Mouse (Mus musculus): Measurements from ENCODE around the gene Ston2. TPM values are rescaled to one million over a fixed set of nuclear protein-coding genes. Genes with fewer than 3 reads are reported as not detected.

The Ston2 gene
- polyA plus RNA-seq, 1 experiment from 2014 or later, result 8.0 TPM

DNA sequence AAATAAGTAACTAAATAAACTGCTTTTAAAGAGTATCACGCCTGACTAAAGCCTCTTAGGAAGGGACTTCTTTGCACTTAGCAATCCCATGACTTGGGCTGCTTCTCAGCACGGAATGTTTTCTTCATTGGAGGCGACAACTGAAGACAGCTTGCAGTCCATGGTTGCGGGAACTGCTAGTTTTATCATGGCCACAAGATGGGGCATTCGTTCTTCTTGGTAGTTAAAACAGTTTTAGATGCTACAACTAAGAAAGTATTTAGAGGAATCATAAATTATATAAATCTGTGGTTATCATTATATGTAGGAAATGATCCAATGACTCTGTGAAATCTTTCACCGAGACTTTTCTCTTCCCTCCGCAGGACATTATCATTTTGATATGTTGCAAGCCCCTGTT is 147.5 kb downstream of the Ston2 start:
- Histone ChIP-seq H3K36me3 (no peaks in the 10 kb centered on the region), H3K27ac (no peak overlapping the region), H3K4me2 (replicated peaks) (no peak overlapping the region), H3K27me3 (no peaks in the 10 kb centered on the region), H3K9ac (no peak overlapping the region), H3K4me3 (no peak overlapping the region), H3K4me1 (peaks cover 16% of the 10 kb centered on the region), H3K9me3 (replicated peaks) (no peaks in the 10 kb centered on the region)
- 59% methylated on average over 7 of the region's 7 CpGs for WGBS
- no peak for ATAC-seq (ENCODE audit: low FRiP score)

DNA sequence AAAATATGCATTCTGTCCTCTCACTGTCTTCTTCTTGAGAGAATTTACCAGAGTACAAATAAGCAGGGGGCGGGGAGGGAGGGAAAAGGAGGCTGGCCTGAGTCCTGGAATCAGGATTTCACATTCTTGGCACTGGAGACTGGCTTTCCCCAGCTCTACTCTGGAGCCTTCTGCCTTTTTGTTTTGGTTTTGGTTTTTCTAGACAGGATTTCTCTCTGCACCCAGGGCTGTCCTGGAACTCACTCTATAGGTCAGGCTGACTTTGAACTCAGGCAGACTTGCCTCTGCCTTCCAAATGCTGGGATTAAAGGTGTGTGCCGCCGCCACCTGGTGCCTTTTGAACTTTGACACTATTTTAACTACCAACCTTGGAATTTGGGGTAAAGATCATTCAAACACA is 149.8 kb downstream of the Ston2 start:
- Histone ChIP-seq H3K27ac (no peak overlapping the region), H3K4me2 (replicated peaks) (no peak overlapping the region)
- WGBS, result 84% methylated on average over 3 of the region's 3 CpGs

DNA sequence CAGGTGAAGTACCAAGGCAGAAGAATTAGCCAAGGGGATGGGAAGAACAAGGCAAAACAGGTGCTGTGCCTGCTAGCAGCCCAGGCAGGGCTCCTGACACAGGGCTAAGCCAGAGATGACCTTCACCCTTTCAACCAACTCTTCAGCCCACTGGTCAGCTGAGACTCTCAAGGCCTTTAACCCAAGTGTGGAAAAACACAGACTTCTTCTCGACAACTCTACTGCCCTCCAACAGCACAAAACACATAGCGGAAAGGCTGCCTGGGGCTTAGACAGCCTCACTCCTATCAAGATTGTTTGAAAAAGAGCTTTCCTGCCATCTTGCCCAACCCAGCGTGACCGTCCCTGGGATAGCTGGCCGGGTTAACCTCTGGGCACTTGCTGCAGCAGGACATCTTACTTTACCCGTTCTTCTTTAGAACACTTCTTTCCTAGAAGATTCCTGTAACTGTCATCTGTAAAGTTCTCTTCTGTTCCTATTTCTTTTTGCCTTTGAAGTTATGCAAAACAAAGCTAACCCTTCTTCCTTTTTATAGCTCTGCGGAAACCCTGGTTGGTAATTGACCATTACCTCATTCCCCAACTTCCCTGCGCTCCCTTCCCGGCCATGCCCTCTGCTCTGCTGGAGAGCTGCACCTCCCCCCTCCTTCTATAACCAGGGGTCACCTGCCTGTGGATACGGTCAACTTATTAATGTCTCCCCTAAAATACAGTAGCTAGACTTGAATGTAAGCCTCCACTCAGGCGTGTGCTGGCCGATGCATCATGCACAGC is 150.9 kb downstream of the Ston2 start:
- ATAC-seq (ENCODE audit: low FRiP score), result no peak
- WGBS, result 72% methylated on average over 12 of the region's 12 CpGs

More for the DNA sequence above, 149.8 kb downstream of the Ston2 start:
- Histone ChIP-seq H3K27me3 (no peaks in the 10 kb centered on the region), H3K36me3 (no peaks in the 10 kb centered on the region), H3K4me1 (peaks cover 16% of the 10 kb centered on the region), H3K4me3 (no peak overlapping the region), H3K9ac (no peak overlapping the region), H3K9me3 (replicated peaks) (peaks cover under 1% of the 10 kb centered on the region; the same call in 1 of the 2 replicates)
- ATAC-seq (ENCODE audit: low FRiP score), result no peak

DNA sequence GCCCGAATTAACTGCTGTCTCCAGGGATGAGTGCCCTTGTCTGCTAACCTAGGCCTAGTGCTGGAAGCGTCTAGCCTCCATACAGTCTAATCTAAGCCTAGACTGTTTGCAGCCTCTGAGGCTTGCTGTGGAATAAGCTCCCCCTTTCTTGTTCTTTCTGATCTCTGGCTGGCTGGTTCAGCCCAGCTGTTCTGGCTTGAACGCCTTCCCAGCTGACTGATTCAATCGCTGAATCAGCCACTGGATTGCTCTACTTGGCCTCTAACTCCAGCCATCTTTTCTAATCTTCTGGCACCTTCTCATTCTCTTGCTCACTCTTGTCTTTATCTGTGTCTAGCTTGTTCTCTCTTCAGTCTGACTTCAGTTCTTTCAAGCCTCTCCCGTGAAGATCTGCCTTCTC is 161.7 kb downstream of the Ston2 start:
- H3K9ac ChIP-seq, result no peak overlapping the region
- H3K9me3 ChIP-seq (replicated peaks), result no peaks in the 10 kb centered on the region
- no peak overlapping the region for H3K4me3 ChIP-seq
- ATAC-seq (ENCODE audit: low FRiP score), result no peak
- no peaks in the 10 kb centered on the region for H3K4me1 ChIP-seq
- H3K27ac ChIP-seq, result no peak overlapping the region
- no peaks in the 10 kb centered on the region for H3K36me3 ChIP-seq
- no peak overlapping the region for H3K4me2 ChIP-seq (replicated peaks)
- WGBS, result 84% methylated on average over 5 of the region's 5 CpGs
- no peaks in the 10 kb centered on the region for H3K27me3 ChIP-seq

More for the DNA sequence above, 150.9 kb downstream of the Ston2 start:
- no peak overlapping the region for H3K4me2 ChIP-seq (replicated peaks)
- no peak overlapping the region for H3K9ac ChIP-seq
- H3K4me3 ChIP-seq, result no peak overlapping the region
- peaks cover 12% of the 10 kb centered on the region for H3K4me1 ChIP-seq
- H3K27ac ChIP-seq, result no peak overlapping the region
- no peaks in the 10 kb centered on the region for H3K27me3 ChIP-seq
- no peaks in the 10 kb centered on the region for H3K36me3 ChIP-seq
- H3K9me3 ChIP-seq (replicated peaks), result peaks cover 4% of the 10 kb centered on the region; the same call in 1 of the 2 replicates

DNA sequence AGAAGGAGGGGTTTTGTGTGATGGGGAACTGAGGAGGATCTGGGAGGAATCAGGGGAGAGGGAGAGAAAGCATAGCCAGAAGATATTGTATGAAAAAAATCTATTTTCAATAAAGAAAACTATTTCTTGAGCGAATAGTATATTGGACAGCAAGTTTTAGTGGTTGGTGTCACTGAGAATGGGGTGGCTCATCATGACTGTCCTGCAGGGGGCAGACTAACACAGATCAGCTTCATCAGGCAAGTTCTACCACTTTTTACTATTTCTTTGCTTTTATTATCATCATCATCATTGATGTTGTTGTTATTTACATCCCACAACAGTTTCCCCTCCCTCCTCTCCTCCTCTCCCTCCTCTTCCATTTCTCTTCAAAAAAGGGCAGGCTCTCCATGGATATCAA is 163.2 kb downstream of the Ston2 start:
- Histone ChIP-seq H3K4me1 (no peaks in the 10 kb centered on the region), H3K27me3 (no peaks in the 10 kb centered on the region), H3K9me3 (replicated peaks) (no peaks in the 10 kb centered on the region), H3K27ac (no peak overlapping the region), H3K36me3 (no peaks in the 10 kb centered on the region), H3K9ac (no peak overlapping the region), H3K4me2 (replicated peaks) (no peak overlapping the region), H3K4me3 (no peak overlapping the region)
- 88% methylated on average over 1 of the region's 1 CpGs for WGBS
- no peak for ATAC-seq (ENCODE audit: low FRiP score)

DNA sequence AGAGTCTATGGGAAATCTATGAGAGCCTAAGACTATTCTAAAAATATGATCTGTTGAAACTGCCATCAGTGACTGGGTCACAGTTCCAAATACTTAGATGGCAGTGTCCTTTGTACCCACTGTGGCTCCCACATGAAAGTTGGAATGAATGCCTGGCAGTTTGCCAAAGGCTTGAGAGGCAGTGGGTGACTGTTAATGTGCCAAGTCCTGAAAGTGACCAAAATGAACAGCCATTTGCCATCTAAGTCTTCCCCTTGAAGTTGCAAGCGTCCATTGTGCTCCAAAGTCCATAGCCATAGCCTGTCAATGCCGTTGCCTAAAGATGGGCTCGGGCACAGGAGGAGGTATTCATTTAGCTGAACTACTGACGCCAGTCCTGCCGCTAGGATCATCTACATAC is 178.8 kb downstream of the Ston2 start:
- no peak overlapping the region for H3K4me3 ChIP-seq
- H3K4me1 ChIP-seq, result no peaks in the 10 kb centered on the region
- H3K36me3 ChIP-seq, result no peaks in the 10 kb centered on the region
- peaks cover 8% of the 10 kb centered on the region; the same call in 1 of the 2 replicates for H3K9me3 ChIP-seq (replicated peaks)
- no peak overlapping the region for H3K27ac ChIP-seq
- H3K9ac ChIP-seq, result no peak overlapping the region
- no peak for ATAC-seq (ENCODE audit: low FRiP score)
- H3K4me2 ChIP-seq (replicated peaks), result no peak overlapping the region
- 78% methylated on average over 5 of the region's 5 CpGs for WGBS
- H3K27me3 ChIP-seq, result no peaks in the 10 kb centered on the region

DNA sequence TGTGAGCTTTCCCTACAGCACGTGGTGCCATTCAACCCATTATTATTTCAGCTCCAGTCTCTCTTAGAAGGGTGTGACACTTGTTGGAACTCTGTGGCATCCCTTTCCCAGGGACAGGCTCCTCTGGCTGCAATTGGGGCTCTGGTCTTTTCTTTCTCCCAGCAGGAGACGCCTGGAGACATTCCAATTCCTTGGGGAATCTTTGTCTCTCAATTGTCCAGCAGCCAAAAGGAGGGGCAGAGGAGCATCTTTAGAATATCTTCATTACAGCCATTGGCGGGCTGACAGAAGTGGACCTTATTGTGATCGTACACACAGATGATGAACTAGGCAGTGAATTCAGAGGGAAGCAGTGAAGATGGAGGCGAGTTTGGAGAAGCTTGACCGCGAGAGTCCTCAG is 180.5 kb downstream of the Ston2 start:
- H3K9ac ChIP-seq, result no peak overlapping the region
- no peaks in the 10 kb centered on the region for H3K27me3 ChIP-seq
- H3K36me3 ChIP-seq, result no peaks in the 10 kb centered on the region
- H3K4me2 ChIP-seq (replicated peaks), result no peak overlapping the region
- peaks cover 8% of the 10 kb centered on the region; the same call in 1 of the 2 replicates for H3K9me3 ChIP-seq (replicated peaks)
- WGBS, result 34% methylated on average over 7 of the region's 7 CpGs
- H3K4me1 ChIP-seq, result no peaks in the 10 kb centered on the region
- H3K27ac ChIP-seq, result no peak overlapping the region
- no peak overlapping the region for H3K4me3 ChIP-seq
- ATAC-seq (ENCODE audit: low FRiP score), result no peak

DNA sequence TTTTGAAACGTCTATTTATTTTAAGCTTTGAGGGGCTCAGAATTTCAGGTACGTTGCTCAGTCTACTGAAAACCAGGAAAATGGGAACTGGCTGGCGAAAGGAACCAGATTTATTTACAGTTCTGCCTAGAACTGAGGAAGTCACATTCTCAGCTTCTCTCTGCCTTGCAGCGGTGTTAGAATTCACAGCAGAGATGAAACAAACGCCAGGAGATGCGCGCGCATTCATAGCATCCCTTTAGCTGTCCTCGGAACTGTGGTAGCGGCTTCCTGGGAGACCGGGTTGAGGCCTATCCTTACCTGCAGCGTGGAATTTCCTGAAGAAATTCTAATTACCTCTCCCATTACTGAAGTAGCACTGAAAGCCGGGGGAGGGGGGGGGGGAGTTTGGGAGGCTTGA is 181.5 kb downstream of the Ston2 start:
- Histone ChIP-seq H3K27me3 (no peaks in the 10 kb centered on the region), H3K9ac (no peak overlapping the region), H3K9me3 (replicated peaks) (peaks cover 8% of the 10 kb centered on the region; the same call in 1 of the 2 replicates), H3K36me3 (no peaks in the 10 kb centered on the region), H3K4me1 (no peaks in the 10 kb centered on the region), H3K4me2 (replicated peaks) (no peak overlapping the region), H3K27ac (no peak overlapping the region), H3K4me3 (no peak overlapping the region)
- no peak for ATAC-seq (ENCODE audit: low FRiP score)
- WGBS, result 89% methylated on average over 13 of the region's 13 CpGs

DNA sequence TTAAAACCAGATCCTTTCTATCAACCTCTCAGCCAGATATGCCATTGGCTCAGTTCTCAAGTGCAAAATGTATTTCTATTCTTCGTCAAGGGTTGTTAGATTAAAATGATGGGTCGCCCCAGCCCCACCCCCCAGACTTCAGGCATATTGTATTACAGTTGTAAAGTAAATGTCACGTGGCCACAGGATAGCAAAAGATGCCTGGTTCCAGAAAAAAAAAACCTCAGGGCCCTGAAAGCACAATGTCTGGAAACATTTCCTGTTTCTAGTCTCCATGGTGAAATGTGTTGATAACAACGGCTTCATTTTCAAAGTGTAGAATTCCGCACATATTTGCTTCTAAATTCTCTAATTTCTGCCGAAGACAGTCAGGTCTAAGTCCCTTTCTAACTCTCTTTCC is 183.6 kb downstream of the Ston2 start:
- no peak for ATAC-seq (ENCODE audit: low FRiP score)
- no peaks in the 10 kb centered on the region for H3K27me3 ChIP-seq
- no peaks in the 10 kb centered on the region for H3K36me3 ChIP-seq
- 66% methylated on average over 6 of the region's 6 CpGs for WGBS
- peaks cover 8% of the 10 kb centered on the region; the same call in 1 of the 2 replicates for H3K9me3 ChIP-seq (replicated peaks)
- no peak overlapping the region for H3K27ac ChIP-seq
- no peak overlapping the region for H3K9ac ChIP-seq
- no peak overlapping the region for H3K4me2 ChIP-seq (replicated peaks)
- no peaks in the 10 kb centered on the region for H3K4me1 ChIP-seq
- no peak overlapping the region for H3K4me3 ChIP-seq

DNA sequence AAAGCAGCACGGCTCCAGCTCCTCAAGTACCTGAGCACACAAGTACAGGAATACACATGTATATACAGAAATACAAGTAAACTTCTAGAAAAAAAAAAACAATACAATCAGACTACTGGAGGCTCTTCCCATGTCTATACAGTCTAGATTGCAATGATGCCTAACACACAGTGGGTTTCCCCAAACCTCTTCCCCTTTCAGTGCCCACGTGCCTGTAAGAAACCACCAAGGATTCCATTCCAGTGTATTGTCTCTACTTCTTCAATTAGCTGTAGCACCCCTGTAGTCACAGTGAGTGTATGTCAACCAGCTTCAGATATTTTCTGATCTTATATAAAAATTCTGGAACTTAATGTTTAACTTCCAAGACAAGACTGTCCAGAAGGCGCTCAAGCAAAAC is 196.1 kb downstream of the Ston2 start:
- H3K36me3 ChIP-seq, result no peaks in the 10 kb centered on the region
- H3K27me3 ChIP-seq, result no peaks in the 10 kb centered on the region
- H3K9me3 ChIP-seq (replicated peaks), result no peaks in the 10 kb centered on the region
- H3K4me2 ChIP-seq (replicated peaks), result no peak overlapping the region
- H3K4me1 ChIP-seq, result peaks cover 7% of the 10 kb centered on the region
- H3K9ac ChIP-seq, result no peak overlapping the region
- no peak for ATAC-seq (ENCODE audit: low FRiP score)
- WGBS, result 96% methylated on average over 3 of the region's 3 CpGs
- H3K27ac ChIP-seq, result no peak overlapping the region
- H3K4me3 ChIP-seq, result no peak overlapping the region

DNA sequence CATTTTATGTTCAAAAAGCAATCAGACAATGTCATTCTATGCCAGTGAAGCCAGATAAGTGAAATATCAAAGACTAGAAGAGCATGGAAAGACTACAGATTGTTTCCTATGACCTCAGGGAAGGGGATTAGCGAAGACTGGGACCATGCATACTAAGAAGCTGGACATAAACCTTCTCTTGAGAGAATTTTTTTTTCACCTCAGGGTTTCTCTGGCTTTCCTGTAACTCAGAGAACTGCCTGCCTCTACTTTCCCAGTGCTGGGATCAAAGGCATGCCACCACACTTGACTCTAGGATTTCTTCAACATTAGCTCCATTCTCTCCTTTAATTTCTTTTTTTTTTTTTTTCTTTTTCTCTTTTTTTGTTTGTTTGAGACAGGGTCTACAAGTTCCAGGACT is 197.0 kb downstream of the Ston2 start:
- Histone ChIP-seq H3K4me1 (peaks cover 11% of the 10 kb centered on the region), H3K27ac (peak overlapping the region; percentile 100; the same call in 1 of the 2 replicates), H3K9ac (no peak overlapping the region), H3K4me2 (replicated peaks) (peak overlapping the region; percentile 64), H3K9me3 (replicated peaks) (no peaks in the 10 kb centered on the region), H3K27me3 (no peaks in the 10 kb centered on the region), H3K4me3 (peak overlapping the region; percentile 89; the same call in 1 of the 2 replicates), H3K36me3 (no peaks in the 10 kb centered on the region)
- no peak for ATAC-seq (ENCODE audit: low FRiP score)
- WGBS, result 78% methylated on average over 1 of the region's 1 CpGs

DNA sequence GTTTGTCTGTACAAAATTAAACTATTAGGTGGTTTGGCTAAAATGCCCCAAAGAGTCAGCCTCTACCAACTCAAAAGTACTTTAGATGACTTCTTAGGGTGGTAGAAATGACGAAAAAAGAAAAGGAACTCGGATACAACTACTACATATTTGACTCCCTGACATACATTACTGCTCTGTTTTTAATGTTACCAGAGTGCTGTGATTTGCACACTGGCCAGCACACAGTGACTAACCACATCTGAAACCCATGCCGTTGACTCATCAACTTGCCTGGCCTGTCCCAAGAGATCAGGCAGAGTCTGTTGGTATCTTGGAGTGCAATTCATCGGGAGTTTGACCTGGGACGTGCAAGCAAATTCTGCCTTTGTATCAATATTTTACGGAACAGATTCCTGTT is 197.5 kb downstream of the Ston2 start:
- WGBS, result 31% methylated on average over 6 of the region's 6 CpGs
- Histone ChIP-seq H3K4me2 (replicated peaks) (peak overlapping the region; percentile 64), H3K27ac (peak overlapping the region; percentile 100), H3K9me3 (replicated peaks) (no peaks in the 10 kb centered on the region), H3K4me3 (peak overlapping the region; percentile 89), H3K27me3 (no peaks in the 10 kb centered on the region), H3K4me1 (peaks cover 11% of the 10 kb centered on the region), H3K9ac (peak overlapping the region; percentile 100), H3K36me3 (peaks cover 3% of the 10 kb centered on the region)
- no peak for ATAC-seq (ENCODE audit: low FRiP score)

All from hindbrain, embryonic 12.5 days (tissue).